Mouse (Mus musculus): Measurements from ENCODE around the gene Necab2. TPM values are rescaled to one million over a fixed set of nuclear protein-coding genes. Genes with fewer than 3 reads are reported as not detected.

Necab2 gene
- polyA plus RNA-seq, 1 experiment = not detected

- TF ChIP-seq TAL1 (IDR thresholded peaks at IDR 0.05; ENCODE audit: low read length) (no peak), GATA1 (IDR thresholded peaks at IDR 0.05; ENCODE audit: low read length) (no peak)
- peaks cover 10% of the 10 kb centered on the region for H3K27me3 ChIP-seq (ENCODE audit: control insufficient read depth)
- peaks cover 26% of the 10 kb centered on the region; the same call in 1 of the 2 replicates for H3K36me3 ChIP-seq (ENCODE audit: control insufficient read depth)
- H3K4me1 ChIP-seq (ENCODE audit: control insufficient read depth) = peaks cover 9% of the 10 kb centered on the region
- H3K9me3 ChIP-seq (ENCODE audit: control insufficient read depth, low read length) = no peaks in the 10 kb centered on the region
- no peak overlapping the region for H3K4me3 ChIP-seq (replicated peaks)
Measured at GRCm38 (mm10) chr8:119440952-119441270, 5.6 kb upstream of the Necab2 start.

DNA sequence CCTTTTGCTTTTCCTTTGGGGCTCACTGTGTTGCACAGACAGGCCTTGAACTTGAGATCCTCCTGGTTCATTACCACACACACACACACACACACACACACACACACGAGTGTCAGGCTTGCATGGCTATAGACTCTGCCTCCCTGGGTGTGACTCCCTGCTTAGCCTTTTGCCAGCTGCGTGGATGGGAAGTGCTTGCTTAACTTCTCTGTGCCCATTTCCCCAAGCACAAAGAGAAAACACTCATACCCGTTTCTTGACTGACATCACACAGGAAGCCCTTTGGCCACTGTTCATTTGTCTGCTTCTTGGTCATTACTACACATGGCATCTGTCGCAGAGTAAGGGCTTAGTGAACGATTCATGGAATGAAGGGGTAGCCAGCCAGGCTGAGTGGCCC, 4.5 kb upstream of the Necab2 start:
- H3K27me3 ChIP-seq (ENCODE audit: control insufficient read depth) = peaks cover 21% of the 10 kb centered on the region
- H3K4me1 ChIP-seq (ENCODE audit: control insufficient read depth) = peaks cover 2% of the 10 kb centered on the region
- TF ChIP-seq TAL1 (IDR thresholded peaks at IDR 0.05; ENCODE audit: low read length) (no peak), GATA1 (IDR thresholded peaks at IDR 0.05; ENCODE audit: low read length) (no peak)
- H3K36me3 ChIP-seq (ENCODE audit: control insufficient read depth) = peaks cover 26% of the 10 kb centered on the region; the same call in 1 of the 2 replicates
- H3K4me3 ChIP-seq (replicated peaks) = no peak overlapping the region
- no peaks in the 10 kb centered on the region for H3K9me3 ChIP-seq (ENCODE audit: control insufficient read depth, low read length)

- Histone ChIP-seq H3K4me1 (ENCODE audit: control insufficient read depth) (no peaks in the 10 kb centered on the region), H3K9me3 (ENCODE audit: control insufficient read depth, low read length) (no peaks in the 10 kb centered on the region), H3K4me3 (replicated peaks) (no peak overlapping the region), H3K27me3 (ENCODE audit: control insufficient read depth) (peaks cover 31% of the 10 kb centered on the region), H3K36me3 (ENCODE audit: control insufficient read depth) (peaks cover 26% of the 10 kb centered on the region; the same call in 1 of the 2 replicates)
- TF ChIP-seq TAL1 (IDR thresholded peaks at IDR 0.05; ENCODE audit: low read length) = no peak
- TF ChIP-seq GATA1 (IDR thresholded peaks at IDR 0.05; ENCODE audit: low read length) = no peak
Measured at GRCm38 (mm10) chr8:119442970-119443369, 3.5 kb upstream of the Necab2 start.

DNA sequence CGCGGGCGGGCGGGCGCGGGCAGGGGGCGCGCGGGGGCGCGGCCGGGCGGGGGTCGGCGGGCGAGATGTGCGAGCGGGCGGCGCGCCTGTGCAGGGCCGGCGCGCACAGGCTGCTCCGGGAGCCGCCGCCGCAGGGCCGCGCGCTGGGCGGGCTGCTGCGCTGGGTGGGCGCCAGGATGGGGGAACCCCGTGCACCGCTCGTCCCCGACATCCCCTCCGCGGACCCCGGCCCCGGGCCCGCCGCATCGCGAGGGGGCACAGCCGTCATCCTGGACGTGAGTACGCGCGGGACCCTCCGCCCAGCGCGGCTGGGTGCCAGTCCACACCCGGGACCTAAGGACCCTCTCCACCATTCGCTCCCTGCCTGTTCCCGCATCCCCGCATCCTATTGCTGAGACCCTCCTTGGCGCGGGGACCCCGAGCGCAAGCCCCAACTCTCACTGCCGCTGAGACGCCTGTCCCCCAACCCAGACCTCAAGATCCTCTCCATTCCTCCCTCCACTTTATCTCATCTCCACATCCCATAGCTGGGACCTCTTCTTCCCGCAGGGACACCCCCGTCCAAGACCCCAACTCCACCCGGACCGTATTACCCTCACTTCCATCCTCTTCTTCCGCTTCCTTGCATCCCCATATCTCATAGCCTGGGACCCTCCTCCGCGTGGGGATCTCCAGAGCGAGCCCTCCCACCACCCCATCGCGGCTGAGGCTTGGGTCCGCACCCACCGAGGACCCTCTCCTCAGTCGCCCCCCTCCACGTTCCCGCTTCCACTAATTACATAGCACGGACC, 666 bp downstream of the Necab2 start:
- peaks cover 20% of the 10 kb centered on the region; the same call in 1 of the 2 replicates for H3K36me3 ChIP-seq (ENCODE audit: control insufficient read depth)
- H3K4me1 ChIP-seq (ENCODE audit: control insufficient read depth) = no peaks in the 10 kb centered on the region
- no peaks in the 10 kb centered on the region for H3K9me3 ChIP-seq (ENCODE audit: control insufficient read depth, low read length)
- TF ChIP-seq GATA1 (IDR thresholded peaks at IDR 0.05; ENCODE audit: low read length) = no peak
- no peak for TF ChIP-seq TAL1 (IDR thresholded peaks at IDR 0.05; ENCODE audit: low read length)
- no peak overlapping the region for H3K4me3 ChIP-seq (replicated peaks)
- H3K27me3 ChIP-seq (ENCODE audit: control insufficient read depth) = peaks cover 48% of the 10 kb centered on the region

DNA sequence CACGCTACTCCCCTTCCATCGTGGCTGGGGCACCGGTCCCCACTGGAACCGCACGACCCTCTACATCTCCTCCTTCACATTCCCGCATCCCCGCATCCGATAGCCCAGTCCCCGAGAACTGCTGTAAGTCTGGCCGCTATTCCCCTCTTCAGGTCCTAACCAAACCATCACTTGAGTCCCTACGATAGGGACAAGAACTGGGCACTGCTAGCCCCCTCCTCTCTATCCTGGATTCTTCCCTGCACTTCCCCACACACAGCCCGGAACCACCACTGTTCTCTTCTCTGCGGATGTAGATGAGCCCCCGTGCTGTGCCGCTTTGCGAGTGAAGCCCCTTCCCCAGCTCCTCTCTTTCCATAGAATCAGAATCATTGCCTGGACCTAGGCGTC, 1.3 kb downstream of the Necab2 start:
- no peak overlapping the region for H3K4me3 ChIP-seq (replicated peaks)
- H3K9me3 ChIP-seq (ENCODE audit: control insufficient read depth, low read length) = no peaks in the 10 kb centered on the region
- no peaks in the 10 kb centered on the region for H3K4me1 ChIP-seq (ENCODE audit: control insufficient read depth)
- H3K27me3 ChIP-seq (ENCODE audit: control insufficient read depth) = peaks cover 48% of the 10 kb centered on the region
- TF ChIP-seq TAL1 (IDR thresholded peaks at IDR 0.05; ENCODE audit: low read length) (no peak), GATA1 (IDR thresholded peaks at IDR 0.05; ENCODE audit: low read length) (no peak)
- peaks cover 15% of the 10 kb centered on the region; the same call in 1 of the 2 replicates for H3K36me3 ChIP-seq (ENCODE audit: control insufficient read depth)

- H3K4me3 ChIP-seq (replicated peaks) = no peak overlapping the region
- no peaks in the 10 kb centered on the region for H3K9me3 ChIP-seq (ENCODE audit: control insufficient read depth, low read length)
- peaks cover 48% of the 10 kb centered on the region for H3K27me3 ChIP-seq (ENCODE audit: control insufficient read depth)
- peaks cover 10% of the 10 kb centered on the region; the same call in 1 of the 2 replicates for H3K36me3 ChIP-seq (ENCODE audit: control insufficient read depth)
- H3K4me1 ChIP-seq (ENCODE audit: control insufficient read depth) = no peaks in the 10 kb centered on the region
- TF ChIP-seq GATA1 (IDR thresholded peaks at IDR 0.05; ENCODE audit: low read length) (no peak), TAL1 (IDR thresholded peaks at IDR 0.05; ENCODE audit: low read length) (no peak)
Measured at GRCm38 (mm10) chr8:119449627-119450026, 3.1 kb downstream of the Necab2 start.

DNA sequence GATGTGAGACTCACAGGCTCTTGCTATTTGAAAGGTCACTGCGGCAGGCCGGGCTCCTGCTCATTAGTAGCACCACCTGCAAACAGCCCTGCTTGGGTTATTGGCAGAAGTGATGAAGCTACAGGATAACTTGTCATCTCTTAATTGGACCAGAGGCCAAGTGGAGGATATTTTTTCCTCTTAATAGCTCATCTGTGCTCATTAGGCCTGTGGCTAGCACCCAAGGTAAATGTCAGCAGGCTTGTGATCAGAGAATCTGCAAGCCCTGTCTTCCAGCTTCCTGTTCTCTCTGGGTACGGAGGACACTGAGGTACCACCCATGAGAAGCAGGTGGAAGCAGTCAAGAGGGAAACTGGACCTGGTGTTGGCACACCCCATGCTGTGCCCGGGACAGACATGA, 4.6 kb downstream of the Necab2 start:
- no peaks in the 10 kb centered on the region for H3K9me3 ChIP-seq (ENCODE audit: control insufficient read depth, low read length)
- H3K27me3 ChIP-seq (ENCODE audit: control insufficient read depth) = peaks cover 35% of the 10 kb centered on the region
- TF ChIP-seq GATA1 (IDR thresholded peaks at IDR 0.05; ENCODE audit: low read length) = no peak
- no peak for TF ChIP-seq TAL1 (IDR thresholded peaks at IDR 0.05; ENCODE audit: low read length)
- H3K4me1 ChIP-seq (ENCODE audit: control insufficient read depth) = no peaks in the 10 kb centered on the region
- no peaks in the 10 kb centered on the region; the same call in 1 of the 2 replicates for H3K36me3 ChIP-seq (ENCODE audit: control insufficient read depth)
- no peak overlapping the region for H3K4me3 ChIP-seq (replicated peaks)

GRCm38 (mm10) chr8:119452919-119453318, 6.4 kb downstream of the Necab2 start:
- no peaks in the 10 kb centered on the region for H3K36me3 ChIP-seq (ENCODE audit: control insufficient read depth)
- H3K4me3 ChIP-seq (replicated peaks) = no peak overlapping the region
- no peaks in the 10 kb centered on the region for H3K4me1 ChIP-seq (ENCODE audit: control insufficient read depth)
- no peaks in the 10 kb centered on the region for H3K9me3 ChIP-seq (ENCODE audit: control insufficient read depth, low read length)
- peaks cover 18% of the 10 kb centered on the region for H3K27me3 ChIP-seq (ENCODE audit: control insufficient read depth)
- no peak for TF ChIP-seq TAL1 (IDR thresholded peaks at IDR 0.05; ENCODE audit: low read length)
- no peak for TF ChIP-seq GATA1 (IDR thresholded peaks at IDR 0.05; ENCODE audit: low read length)

DNA sequence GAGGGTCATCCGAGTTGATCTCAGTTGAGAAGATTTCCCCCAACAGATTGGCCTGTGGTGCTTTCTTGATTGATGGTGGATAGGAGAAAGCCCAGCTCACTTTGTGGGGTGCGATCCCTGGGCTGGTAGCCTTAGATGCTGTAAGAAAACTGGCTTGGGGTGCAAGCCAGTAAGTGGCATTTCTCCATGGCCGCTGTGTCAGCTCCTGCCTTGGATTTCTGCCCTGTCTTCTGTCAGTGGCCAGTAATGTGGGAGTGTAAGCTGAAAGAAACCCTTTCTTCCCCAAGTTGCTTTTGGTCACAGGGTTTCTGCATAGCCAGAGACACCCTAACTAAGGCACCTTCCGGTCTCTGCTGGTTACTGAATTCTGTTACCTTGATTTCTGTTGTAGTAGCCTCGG, 9.5 kb downstream of the Necab2 start:
- TF ChIP-seq GATA1 (IDR thresholded peaks at IDR 0.05; ENCODE audit: low read length) = no peak
- no peak for TF ChIP-seq TAL1 (IDR thresholded peaks at IDR 0.05; ENCODE audit: low read length)
- Histone ChIP-seq H3K9me3 (ENCODE audit: control insufficient read depth, low read length) (no peaks in the 10 kb centered on the region), H3K27me3 (ENCODE audit: control insufficient read depth) (no peaks in the 10 kb centered on the region), H3K36me3 (ENCODE audit: control insufficient read depth) (no peaks in the 10 kb centered on the region), H3K4me3 (replicated peaks) (no peak overlapping the region), H3K4me1 (ENCODE audit: control insufficient read depth) (no peaks in the 10 kb centered on the region)
